Mouse (Mus musculus) heart, adult 9 months (tissue): ENCODE measurements around the gene Aifm3.
"Not testable (repeated sequence)": the region's sequence is repeated elsewhere in the genome, so short reads cannot be mapped to it uniquely, and the experiment has no call there.

ENCODE experiments used
- DNase-seq, 2 experiments: peaks; one replicate each; pipeline ENCODE4 v3.0.0; 2022; ENCODE audit warnings: low spot score in 2 of 2

Aifm3 gene

DNA sequence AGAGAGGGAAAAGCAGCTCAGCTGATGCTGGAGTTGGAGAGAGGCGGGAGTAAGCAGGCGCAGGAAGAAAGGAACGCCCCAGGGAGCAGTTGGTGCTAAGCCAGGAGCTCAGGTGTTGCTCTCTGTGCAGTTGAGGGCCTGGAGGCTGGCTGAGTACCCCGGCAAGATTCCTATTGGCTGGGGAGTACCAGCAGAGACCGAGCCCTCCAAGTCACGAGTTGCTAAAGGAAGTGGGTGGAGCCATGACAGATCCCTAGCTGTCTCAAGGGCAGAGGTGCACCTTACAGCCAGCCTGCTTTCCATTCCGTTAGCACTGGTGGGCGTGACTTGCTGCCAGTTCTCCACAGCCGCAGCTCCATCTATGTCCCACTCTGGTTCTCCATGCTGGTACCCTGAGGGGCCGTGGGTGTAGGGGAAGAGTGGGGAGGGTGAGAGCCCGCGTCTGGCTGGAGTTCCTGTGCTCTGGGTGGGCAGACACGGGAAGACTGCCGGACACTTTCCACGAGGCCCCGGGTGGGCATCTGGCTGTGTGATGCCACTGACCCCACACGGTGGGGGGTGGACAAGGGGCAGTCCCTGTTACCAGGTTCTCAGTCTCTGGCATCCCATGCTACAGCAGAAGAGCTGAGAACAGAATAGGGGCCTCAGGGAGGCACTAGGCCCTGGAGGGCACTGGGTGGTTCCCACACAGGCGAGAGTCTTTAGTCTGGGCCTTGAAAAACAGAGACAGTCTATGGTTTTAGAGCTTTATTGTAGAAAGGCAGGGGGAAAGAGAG lies 64.7 kb downstream of the Aifm3 start:
- DNase-seq, result peak; percentile 19 to 31

DNA sequence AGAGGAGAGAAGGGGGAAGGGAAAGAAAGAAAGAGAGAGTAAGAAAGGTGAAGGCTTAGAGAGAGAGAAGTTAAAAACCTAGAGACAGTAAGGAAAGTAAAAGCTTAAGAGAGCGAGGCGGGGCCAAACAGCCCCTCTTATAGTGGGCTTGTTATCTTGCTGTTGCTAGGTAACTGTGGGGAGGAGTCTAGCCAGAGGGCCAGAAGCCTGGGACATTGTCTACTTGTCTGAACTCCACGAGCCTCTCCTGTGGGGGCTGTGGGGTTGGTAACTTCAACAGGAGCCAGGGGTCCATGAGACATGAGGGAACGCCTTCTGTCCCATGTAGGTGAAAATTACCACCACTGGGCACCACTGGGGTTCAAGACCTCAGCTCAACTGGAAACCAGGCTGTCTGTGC lies 65.3 kb downstream of the Aifm3 start:
- not testable (repeated sequence) for DNase-seq

DNA sequence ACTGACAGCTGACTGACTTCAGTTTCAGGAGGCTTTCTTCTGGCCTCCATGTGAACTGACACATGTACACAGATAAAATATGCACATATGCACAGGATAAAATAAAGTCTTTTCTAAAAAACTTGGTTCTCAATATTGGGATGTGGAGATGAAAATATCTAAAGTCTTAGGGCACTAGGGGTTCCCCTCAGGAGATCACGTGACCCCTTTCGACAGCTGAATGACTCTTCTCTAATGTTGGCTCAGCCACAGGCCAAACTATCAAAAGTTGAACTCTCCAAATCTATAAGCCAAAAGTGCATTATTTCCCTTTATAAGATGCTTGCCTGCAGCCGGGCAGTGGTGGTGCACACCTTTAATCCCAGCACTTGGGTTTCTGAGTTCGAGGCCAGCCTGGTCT lies 66.8 kb downstream of the Aifm3 start:
- DNase-seq, result no peak

DNA sequence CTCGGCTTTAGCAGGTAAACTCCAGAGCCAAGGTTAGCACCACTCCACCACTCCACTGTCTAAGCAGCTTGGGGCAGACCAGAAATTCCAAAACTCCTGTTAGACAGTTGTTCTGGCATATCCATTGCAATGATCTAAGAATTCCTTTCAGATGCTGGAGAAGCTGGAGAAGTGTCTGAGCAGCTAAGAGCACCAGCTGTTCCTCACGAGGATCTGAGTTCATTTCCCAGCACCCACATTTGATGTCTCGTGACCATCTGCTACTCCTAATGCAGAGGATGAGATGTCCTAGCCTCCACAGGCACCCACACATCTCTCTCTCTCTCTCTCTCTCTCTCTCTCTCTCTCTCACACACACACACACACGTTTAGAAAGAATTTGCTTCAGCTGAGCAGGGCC lies 67.5 kb downstream of the Aifm3 start:
- DNase-seq, result no peak
